Mouse (Mus musculus) left cerebral cortex, postnatal 14 days (tissue): Measurements from ENCODE around the gene Msl3. TPM values are rescaled to one million over a fixed set of nuclear protein-coding genes. Genes with fewer than 3 reads are reported as not detected.
A peak's percentile ranks its signal among the peaks of the same experiment; 100 is the strongest.
"Not testable (repeated sequence)": the region's sequence is repeated elsewhere in the genome, so short reads cannot be mapped to it uniquely, and the experiment has no call there.

Source experiments
- DNase-seq, 2 experiments: peaks; one replicate each; pipeline ENCODE4 v3.0.0; 2021 to 2022; ENCODE audit warnings: low spot score in 2 of 2, mixed read lengths in 1 of 2
- intact Hi-C: fragments of 180-260 bp; cut with DNase I; formaldehyde crosslinking; loops from one replicate; pipeline ENCODE4 v1.15.1; 2025
- long read RNA-seq, 2 experiments: library from polyadenylated mRNA; stranded (forward); transcript quantifications; one replicate each; pipeline ENCODE4 v2.0.0; 2021
- total RNA-seq, 2 experiments: library from RNA; stranded (reverse); gene quantifications; 2 replicates each; pipeline ENCODE4 v1.2.3; 2021

Msl3 gene
- 10 to 100 TPM; 21.9 to 22.8 TPM for total RNA-seq
- long read RNA-seq, experiment 1, transcript Msl3-202 (12 exons, 2,316 nt): major isoform, 12 of 23 reads
- long read RNA-seq, experiment 1, partial matches to known transcripts: 3 of 23 reads
- long read RNA-seq, experiment 1, other reads (novel, unspliced or antisense): 7 of 23 reads
- long read RNA-seq, experiment 2, transcript Msl3-202 (12 exons, 2,316 nt): major isoform, 9 of 14 reads
- long read RNA-seq, experiment 2, partial matches to known transcripts: 2 of 14 reads
- long read RNA-seq, experiment 2, other reads (novel, unspliced or antisense): 1 of 14 reads

DNA sequence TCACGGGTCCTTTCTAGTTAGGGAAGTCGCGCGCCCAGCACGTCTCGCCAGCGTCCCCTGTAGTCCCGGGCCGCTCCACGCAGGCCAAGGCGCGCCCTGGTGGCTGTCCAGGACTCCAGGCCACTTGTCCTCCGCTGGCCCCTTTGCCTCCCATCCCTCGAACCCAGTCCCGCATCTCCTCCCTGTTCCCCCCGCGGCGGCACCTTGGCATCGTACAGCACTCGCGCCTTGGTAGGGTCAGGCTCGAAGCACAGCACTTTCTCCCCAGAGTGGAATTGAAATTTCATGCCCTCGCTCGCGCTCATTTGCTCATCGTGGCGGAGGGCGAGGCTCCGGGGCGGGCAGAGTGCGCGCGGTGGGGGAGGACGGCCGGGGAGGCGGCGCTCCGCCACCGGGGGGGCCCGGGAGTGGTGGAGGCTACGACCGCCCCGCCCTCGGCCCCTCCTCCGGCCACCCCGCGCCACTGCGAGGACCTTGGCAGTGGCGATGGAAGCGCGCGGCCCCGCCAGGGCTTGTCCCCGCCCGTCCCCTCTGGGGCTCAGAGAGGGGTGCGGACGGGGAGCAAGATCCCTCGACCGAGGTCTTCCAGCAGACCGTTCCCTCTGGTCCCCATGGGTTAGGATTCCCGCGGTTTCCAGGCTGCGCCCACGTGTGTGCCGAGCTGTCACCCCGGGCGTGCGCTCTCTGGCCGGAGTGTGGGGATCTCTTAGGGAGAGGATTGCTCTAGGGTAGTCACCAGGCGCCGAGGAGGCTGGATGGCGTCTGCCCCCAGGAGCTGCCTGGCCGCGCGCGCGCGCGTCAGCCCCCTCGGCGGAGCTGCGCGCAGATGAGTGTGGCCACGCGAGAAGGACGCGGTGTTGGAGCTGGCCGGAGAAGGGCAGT is at the start of gene Msl3:
Msl3 (minus strand) TSS at position 374 of the 882 bp plus-strand sequence.
- peak; percentile 73 to 83 for DNase-seq
- intact Hi-C loops: no loop called here

DNA sequence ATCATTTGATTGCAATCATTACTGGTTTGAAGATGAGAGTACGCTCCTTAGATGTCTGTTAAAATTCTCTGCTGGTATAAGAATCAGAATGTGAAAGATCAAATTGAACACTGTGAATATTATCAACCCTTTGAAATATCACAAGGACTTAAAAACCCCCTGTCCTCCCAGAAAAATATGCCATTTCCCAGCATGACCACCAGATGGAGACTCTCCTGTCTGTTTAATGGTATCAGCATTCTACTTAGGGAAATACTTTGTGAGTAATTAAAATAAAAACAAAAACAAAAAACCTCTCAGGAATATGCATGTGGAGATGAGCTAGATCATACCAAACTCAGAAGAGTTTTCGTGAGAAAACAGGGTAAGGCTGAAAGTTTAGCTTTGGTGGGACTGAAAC is 44.3 kb upstream of the Msl3 start:
- intact Hi-C loops: loop anchor here (5.0 kb wide), 1 partner anchor 219 kb away; no protein-coding TSS in a partner anchor
- DNase-seq: peak in 1 of 2 experiments; percentile 9

DNA sequence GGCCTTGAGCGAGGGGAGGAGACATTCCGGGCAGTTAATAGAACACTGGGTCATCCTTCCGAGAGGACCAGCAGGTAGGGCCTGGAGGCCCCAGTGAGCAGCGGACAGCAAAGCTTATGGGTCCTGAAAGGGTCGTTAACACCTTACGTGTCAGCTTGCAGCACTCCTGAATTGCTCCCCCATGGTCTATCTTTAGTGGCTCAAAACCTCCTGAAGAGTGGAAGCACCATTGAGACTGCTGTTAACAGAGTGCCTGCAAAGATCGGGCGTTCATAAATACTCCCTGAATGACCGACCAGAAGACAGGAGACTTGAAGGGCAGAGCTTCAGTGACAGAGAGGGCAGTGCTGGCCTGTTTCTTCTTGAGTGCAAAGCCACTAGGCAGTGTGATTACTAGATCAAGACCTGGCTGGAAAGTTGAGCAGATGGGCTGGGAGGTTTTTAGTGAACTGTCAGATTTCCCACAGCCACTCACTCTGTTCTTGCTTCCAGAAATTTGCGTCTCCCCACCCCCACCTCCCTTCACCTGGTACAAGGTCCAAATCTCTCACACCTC is 787 bp upstream of the Msl3 start:
- intact Hi-C loops: no loop called here
- peak in 1 of 2 experiments; percentile 15 for DNase-seq

- intact Hi-C loops: no loop called here
- peak in 1 of 2 experiments; percentile 81 for DNase-seq
Measured at GRCm38 (mm10) chrX:168672913-168673524, 679 bp downstream of the Msl3 start.

GRCm38 (mm10) chrX:168672425-168672824 is 1.3 kb downstream of the Msl3 start:
- peak; percentile 54 to 72 for DNase-seq

GRCm38 (mm10) chrX:168663982-168664689 is 9.6 kb downstream of the Msl3 start:
- DNase-seq: no peak
- intact Hi-C loops: no loop called here

More at GRCm38 (mm10) chrX:168672425-168672824, 1.3 kb downstream of the Msl3 start:
- intact Hi-C loops: no loop called here

DNA sequence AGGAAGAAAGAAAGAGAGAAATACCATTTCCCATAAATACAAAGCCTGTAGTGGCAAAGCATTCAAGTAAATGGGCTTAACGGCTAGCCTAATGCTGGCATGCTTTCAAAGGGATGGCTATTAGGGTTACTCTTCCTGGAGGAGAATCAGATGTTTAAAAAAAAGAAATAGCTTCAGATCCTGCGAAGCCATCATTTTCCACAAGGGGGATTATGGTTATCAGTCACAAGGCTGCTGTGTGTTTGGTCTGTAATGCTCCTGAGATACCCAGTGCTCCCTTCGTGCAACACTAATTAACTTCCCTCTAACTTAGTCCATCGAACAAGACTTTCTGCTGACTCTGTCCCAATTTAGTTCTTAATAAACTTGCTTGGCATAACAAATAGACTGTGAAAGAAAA is 13.5 kb downstream of the Msl3 start:
- DNase-seq: no peak
- intact Hi-C loops: no loop called here

- intact Hi-C loops: not testable (repeated sequence)
- DNase-seq: peak in 1 of 2 experiments; percentile 43
Measured at GRCm38 (mm10) chrX:168659803-168660202, 13.9 kb downstream of the Msl3 start.

DNA sequence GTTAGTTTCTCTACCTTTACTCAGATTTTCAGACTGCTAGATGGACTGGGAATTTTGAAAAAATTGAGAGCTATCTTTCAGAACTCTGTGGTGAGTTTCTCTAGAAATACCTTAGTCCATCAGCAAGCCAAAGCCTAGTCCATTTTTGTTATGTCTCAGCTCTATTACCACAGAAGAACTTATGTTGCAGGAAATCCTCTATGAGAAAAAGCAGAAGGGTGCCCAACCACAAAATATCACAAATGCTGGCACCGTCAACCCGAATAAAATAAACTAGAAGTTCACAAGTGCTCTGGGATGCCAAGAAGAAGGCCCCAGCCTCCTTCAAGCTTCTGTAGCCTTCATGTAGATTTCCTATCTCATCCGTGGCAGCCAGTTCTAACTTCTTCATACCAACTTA is 14.4 kb downstream of the Msl3 start:
- no peak for DNase-seq
- intact Hi-C loops: no loop called here

- intact Hi-C loops: loop anchor here (2.0 kb wide), 1 partner anchor 277 kb away; no protein-coding TSS in a partner anchor
Measured at GRCm38 (mm10) chrX:168657795-168658194, 15.9 kb downstream of the Msl3 start.

GRCm38 (mm10) chrX:168649336-168649735 is 24.4 kb downstream of the Msl3 start:
- DNase-seq: no peak
- intact Hi-C loops: no loop called here

More at GRCm38 (mm10) chrX:168657795-168658194, 15.9 kb downstream of the Msl3 start:
- DNase-seq: no peak

DNA sequence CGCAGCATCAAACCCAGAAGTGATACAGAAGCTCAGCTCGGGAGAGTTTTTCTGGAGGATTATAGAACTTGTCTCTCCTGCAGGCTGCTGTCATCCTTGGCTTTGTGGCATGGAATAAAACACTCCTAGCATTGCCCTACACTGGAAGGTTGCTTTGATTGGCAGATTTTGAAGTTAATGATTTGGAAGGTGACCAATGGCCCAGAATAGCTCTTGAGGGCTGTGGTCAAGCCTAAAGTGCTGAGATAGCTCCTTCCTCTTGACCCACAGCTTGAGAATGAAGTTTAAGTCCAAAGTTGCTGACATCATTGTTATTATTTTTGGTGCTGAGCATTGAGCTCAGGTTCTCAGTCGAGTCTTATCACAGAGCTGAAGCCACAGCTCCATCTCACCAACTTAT is 26.0 kb downstream of the Msl3 start:
- intact Hi-C loops: no loop called here
- no peak for DNase-seq

DNA sequence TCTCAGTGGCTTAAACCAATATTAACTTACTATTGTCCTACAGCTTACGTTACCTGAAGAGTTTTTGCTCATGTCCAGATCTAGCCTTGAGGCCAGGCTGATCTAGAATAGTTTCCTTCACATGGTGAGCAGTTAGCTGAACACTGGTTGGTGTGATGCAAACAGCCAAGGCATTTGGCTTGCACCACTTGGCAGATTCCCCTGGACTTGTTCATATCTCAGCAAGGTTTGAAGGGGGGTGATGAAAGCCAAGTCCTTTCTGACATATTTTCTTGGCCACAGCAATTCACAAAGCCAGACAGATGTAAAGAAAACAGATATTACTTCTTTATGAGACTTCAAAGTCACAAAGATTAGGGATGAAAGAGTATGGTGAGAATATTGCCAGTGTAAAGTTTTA is 30.2 kb downstream of the Msl3 start:
- intact Hi-C loops: no loop called here
- DNase-seq: no peak

DNA sequence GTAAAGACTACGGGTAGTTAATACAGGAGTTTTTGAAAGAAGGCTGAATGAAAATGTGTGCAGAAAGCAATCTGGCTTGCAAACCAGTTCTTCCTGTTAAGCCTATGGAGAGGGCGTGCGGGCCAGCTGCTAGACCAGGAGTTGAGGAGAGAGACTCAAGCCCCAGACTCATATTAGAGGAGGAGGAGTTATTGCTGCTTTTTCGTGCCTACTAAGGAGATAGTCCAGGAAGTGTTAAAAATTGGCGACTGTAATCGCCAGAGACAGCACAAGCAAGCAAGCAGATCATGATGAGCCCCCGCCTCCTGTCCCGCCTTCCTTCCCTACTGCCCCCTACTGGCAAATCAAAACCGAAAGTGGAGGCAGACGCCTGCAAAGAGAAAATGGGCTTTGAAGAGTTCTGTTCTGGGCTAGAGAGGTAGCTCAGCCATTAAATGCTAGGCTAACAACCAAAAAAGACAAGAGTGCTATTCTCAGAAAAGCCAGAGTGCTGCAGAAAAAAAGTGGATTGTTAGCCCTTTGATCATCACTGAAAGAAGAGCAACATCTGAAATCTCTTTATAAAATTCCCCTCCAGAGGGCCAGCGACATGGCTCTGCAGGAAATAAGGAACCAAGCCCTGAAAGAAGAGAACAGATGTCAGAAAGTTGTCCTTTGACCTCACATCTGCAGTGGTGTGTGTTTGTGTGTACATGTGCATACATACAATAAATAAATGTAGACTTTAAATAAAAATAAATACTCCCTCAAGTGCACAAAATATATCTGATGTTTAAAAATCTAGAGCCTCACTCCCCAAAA is 33.9 kb downstream of the Msl3 start:
- DNase-seq: peak; percentile 39
- intact Hi-C loops: no loop called here
